Mouse (Mus musculus) right cerebral cortex, postnatal 4 days (tissue): Measurements from ENCODE around the gene Tifab.

Experiments used
- DNase-seq: peaks from one replicate; pipeline ENCODE4 v3.0.0-alpha.2; 2022

Gene Tifab

DNA sequence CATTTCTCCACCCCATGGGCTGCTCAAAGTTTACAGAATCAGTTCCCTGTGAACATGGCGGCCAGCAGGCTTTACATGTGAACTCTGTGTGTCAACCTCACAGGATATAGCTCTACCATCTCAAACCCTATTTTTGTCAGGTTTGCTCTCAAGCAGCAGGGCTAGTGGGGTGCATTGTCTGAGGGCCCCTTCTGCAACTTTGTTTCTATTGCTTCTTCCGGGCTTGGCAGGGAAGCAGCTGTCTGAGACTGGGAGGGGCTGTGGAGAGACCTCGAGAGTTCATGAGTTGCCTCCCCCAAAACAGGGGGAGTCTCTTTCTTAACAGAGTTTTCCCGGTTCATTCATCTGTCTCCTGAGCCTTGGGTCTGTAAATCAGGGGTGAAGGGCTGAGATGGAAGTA, 2.8 kb downstream of the Tifab start:
- DNase-seq, result no peak

DNA sequence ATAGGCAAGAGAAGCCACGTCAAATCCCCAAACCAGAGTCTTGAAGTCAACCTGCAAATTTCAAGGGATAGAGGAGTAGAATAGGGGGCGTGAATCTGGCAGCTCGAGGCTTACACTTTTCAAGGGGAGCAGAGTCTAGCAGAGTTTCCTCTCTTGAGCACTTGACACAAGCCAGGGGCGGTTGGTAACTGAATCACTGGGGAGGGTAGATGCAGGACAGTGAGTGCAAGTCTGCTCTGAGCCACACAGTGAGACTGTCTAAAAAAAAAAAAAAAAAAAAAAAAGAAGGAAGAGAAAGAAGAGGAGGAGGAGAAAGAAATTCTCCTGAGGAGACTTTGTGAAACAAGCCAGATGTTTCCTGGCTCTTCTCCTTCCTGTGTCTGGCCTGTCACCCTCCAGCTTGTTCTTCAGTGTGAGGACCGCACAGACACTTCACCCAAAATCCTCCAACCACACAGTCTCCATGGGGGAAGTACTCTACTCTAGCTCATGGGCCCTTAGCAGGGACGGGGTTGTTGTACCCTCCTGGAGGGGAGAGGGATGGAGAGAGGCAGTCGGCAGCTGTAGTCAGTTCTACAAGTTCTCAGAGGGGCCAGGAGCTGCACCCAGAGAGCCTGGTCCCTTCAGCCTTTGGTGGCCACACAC, 5.7 kb downstream of the Tifab start:
- no peak for DNase-seq

DNA sequence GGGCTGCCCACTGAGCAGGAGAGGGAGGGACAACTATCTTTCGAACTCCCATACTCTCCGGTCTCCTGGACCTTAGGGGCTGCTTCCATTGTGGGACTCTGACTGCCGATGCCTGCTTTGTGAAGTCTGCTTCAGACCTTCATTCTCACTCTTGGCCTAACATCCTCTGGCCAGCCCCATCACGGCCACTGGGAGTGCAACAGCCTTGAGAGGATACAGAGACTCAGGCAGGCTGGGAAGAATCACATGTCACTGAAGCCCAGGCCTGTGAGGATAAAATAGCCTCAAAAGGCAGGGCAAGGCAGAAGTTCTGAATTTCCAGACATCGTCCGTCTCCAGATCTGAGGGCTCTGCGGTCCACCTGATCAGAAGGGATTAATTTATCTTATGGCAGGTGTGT, 6.6 kb downstream of the Tifab start:
- no peak for DNase-seq

DNA sequence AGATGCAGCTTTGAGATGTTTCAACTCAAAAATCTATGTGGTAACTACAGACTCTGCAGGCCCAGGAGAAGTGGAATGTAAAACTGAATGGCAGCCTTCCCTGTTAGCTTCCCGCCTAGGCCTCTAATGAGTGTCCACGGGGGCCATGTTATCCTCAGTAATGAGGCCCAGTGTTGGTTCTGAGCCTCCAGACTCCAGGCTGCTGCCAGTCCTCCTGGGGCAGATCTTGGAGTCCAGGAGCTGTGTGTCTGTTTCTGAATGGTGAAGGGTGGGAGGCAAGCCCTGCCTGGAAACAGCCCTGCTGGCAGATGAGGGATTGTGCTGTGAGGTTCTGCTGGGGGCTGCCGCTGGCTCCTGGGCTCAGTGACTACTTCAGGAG, 10.3 kb downstream of the Tifab start:
- DNase-seq, result no peak

DNA sequence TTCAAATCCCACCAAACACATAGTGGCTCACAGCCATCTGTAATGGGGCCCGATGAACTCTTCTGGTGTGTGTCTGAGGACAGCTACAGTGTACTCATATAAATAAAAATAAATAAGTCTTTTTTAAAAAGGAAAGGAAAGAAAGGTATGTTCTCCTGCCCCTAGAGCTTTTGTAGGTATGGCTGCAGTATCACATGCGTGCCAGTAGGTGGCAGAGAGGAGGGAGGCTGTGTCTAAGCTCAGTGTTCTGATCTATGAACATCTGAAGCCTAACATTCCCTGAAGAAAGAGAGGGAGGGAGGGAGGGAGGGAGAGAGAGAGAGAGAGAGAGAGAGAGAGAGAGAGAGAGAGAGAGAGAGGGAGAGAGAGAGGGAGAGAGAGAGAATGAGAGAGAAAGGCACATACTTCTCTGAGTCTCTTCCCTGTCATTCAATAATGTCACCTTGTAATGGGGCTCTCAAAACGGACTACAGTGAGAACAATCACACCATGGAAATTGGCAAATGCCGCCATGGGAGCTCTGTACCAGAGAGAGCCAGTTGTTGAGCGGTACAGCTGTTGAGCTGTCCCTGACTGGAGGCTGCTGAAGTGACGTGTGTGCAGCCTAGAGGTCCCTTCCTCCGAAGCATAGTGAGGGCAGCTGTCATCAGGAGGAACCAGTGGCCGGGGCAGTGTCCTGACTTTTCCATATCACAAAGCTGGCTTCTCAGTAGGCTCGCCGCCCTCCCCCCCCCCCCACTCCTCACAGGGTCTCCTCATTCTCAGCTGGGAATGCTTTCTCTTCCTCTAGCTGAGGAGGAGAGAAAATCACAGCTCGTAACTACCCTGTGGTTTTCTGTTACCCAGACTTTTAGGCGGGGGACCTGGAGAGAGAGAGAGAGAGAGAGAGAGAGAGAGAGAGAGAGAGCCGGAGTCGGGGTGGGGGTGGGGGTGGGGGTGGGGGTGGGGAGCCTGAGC, 11.0 kb downstream of the Tifab start:
- no peak for DNase-seq

DNA sequence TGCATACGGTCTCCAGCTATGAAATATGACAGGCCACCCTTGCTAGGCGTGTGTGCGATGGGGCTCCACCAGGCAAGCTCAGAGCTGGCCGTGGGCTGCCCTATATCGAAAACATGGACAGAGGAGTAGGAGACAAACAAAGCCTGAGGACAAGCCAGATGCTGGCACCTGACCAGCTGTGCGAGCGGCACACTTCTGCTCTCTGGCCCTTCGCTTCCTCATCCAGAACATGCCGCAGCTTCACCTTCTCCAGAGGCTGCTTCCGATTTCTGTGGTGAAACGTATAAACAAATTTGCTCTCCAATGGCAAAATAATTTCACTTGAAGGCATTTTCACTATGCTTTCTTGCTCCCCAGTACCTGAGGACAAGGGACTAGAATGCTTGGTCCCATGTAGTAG, 13.1 kb downstream of the Tifab start:
- no peak for DNase-seq

DNA sequence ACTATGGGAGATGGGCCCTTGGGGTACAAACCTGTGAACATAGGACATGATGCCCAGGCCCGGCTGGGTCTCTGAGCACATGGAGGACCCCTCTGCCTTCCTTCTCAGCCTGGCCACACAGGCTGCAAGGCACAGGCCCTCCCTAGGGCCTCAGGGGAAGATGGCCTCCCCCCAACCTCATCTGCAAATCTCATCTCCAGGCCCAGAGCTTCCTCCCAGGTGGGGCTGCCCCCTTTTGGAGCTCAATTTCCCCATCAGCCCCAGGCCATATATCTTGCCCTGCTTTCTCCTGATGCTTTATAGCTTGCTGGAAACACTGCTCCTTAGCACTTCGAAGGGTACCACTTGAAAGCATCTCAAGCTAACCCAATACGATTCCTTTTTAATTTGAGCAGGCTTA, 14.3 kb downstream of the Tifab start:
- no peak for DNase-seq

DNA sequence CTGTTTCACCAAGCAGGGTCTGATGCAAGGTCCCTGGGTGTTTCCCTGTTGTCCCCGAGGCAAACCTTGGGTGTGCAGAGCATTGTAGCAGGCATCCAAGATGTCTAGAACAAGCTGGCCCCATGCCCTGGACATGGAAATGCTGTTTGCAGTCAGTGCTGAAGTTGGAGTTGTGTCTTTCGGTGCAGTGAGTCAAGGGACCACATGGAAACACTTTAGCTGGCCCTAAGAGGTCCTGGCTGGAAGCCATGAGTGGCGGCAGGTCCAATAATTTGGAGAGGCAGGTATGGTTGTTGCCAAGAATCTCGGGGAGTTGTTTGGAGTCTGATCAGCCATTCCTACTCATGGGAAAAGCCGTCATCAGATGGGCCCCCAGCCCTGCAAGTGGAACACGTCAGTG, 14.9 kb downstream of the Tifab start:
- DNase-seq, result peak; percentile 12

DNA sequence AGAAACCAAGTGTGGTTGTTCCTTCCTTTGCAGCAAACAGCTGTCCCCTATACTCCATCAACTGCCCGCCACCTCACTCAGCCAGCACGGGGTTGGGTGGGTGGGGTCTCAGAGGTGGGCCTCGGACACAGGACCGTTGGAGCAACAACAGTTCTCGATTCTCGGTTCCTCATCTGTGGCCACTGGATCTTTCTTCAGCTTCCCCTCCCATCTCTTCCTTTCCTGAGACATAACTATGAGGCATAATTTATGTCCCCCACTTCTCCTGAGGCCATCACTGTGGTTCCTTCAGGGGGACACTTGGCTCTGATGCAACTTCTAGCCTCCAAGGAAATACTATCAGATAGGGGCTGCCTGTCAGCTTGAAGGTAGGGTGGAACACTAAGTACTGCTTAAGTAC, 15.8 kb downstream of the Tifab start:
- no peak for DNase-seq

DNA sequence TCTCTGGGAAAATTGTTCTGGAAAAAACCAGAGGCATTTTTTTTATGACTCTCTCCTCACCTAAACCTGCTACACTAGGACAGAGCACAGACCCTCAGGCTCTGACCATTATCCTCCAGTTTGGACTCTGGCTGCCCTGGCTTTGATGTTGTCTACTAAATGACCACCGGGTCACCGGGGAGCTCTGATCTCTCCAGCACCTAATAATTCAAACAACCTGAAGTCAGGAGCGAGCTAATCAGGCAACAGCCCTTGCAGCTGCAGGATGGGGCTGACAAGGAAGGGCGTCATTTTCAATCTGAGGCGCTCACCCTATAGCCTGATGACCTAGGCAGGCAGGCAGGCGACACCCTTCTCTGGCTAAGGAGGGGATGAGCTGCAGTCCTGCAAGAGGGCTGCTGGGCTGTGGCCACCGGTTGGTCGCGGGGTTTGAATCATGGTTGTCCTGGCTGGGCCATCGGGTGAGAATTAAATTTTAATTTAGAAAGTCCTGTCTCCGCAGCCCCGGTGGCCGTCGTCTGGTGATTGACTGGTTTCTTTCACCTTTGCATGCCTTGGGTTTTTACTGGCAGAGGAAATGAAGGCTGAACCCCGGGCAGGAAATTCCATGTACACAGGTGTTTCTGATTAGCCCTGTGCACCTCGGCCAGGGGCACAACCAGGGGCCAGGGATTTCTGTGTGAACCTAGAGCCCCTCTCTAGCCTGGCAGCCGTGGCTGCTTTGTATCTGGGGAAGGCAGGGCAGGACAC, 18.9 kb downstream of the Tifab start:
- no peak for DNase-seq

DNA sequence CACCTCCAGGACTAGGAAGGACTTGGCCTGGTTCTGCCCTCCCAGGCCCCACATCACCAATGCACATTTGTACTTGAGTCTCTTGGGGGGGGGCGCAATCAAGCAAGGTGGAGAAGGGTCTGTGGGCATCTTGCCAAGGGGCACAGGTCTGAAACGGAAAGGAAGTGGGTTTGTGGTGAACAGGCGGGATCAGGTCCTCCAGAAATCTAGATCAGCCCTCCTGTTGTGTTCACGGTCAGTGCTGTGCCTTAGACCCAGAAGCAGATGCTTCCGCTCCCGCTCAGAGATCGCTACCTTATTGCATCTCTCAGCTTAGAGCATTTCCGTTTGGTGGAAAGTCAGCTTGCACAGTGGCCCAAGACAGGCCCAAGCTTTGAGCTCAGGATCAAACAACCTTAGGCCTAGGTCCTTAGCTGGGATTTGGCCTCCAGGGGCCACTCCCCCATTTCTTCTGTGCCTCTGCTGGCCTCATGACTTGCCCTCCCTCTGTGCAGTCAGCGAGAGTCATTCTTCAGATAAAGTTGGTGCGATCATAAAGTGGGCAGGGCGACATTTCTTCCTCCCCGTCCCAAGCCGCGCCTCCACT, 19.6 kb downstream of the Tifab start:
- DNase-seq, result no peak

DNA sequence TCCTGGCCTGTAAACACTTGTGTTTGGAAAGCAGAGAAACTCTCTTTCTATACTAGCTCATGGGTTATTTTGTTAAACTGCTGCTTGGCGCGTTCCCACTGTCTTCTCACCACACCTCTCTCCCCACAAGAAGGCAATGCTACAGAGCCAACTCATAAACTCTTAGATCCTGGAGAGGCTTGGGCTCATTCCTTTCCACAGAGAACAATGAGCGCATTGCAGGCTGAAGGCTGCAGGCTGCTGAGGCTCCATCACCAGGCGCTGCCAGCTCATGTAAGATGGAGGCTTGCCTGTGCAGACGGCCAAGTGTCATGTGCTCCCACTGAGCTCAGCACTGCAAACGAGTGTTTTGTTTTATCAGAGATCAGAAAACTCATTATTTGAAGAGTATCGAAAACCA, 23.0 kb downstream of the Tifab start:
- DNase-seq, result no peak

DNA sequence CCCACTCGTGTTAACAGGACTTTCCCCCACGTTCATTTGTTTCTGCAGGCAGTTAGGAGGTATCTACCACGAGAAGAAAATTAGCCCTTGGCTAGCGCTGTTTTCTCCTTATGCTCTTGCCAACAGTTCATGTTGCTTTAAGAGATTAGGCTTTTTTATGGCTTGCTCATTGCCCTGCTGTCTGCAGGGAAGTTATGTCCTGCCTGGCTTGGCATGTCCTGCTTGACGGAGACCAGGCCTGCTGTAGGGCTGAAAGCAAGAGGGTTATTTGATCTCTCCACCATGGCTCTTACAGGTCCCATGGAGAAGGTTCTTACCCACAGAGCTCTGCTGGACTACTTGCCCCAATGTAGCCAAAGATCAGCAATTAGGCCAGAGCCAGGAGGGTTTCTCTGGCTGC, 23.6 kb downstream of the Tifab start:
- no peak for DNase-seq

DNA sequence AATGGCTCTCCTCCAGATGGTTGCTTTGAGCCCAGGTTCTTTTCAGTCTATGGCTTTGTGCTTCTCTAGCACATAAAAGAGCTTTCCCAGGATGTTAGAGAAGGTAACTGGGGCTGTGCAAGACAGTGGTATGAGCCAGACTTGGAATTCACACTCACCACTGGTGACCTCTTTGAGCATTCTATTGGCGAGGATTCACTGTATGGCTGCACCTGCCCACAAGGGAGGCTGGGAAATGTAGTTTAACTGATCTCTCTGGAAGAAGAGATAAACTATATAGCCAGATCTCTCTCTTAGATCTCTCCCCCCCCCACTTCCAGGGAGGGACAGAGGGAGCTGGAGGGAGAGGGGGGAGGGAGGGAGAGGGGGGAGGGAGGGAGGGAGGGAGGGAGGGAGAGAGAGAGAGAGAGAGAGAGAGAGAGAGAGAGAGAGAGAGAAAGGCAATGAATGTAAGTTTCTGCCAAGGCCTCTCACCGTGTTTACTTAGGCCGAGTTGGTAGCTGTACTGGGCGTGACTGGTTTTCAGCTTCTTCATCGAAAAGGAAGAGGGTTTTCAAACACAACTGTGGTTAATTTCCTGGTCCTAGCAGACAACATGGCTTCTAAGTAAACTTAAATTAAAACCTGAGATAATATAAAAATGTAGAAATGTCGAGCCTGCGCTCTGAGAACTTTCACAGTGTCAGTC, 25.8 kb downstream of the Tifab start:
- DNase-seq, result no peak

DNA sequence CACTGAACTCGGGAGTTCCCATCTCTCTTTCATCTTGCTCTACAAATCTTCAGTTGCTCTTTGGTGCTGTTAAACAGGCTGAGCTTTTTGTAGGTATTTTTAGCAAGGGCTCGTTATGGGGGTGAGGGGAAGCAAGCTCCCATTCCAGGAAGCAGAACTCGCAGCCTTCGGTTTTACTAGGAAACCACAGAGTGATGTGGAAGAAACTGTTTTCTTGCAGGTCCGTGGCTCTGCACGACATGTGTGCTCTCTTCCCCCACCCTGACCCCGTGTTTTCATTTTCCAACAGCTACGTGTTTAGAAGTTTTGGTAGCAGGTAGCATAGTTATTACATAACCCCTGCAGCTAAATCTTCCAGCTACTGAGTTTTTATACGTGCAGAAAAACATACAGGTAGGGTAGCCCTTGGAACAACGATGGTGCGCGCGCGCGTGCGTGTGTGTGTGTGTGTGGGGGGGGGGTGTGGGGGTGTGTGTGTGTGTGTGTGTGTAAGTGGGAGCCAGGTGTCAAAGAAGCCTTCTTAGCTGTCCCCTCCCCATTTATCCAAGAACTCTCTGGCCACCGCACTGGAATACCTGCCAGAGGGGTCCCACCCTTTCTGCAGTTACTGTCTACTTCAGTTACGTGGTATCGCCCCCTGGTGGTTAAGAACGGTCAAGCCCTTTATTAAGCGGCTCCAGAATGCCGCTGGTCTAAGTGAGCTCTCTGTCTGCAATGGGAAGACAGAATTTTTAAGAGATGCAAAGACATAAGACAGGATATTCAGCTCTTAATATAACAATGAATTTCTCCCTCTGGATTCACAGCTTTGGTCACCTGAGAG, 27.1 kb downstream of the Tifab start:
- peak; percentile 68 for DNase-seq

DNA sequence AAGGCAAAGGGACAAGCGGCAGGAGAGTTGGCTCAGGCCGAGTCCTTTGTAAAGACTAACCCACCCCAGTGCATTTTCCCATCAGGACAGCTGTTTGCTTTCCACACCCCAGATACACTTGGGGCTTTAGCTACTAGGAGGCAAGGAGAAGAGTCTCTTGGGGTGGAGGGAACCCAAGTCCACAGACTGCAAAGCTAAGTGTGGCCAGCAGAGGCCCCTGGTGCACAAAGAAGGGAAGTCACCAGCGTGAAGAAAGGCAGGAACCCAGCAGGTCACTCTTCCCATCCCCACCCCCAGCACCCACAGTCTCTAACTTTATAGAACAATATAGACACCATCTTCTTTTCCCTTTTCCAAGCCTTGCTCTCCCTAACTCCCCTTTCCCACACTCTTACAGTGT, 33.2 kb downstream of the Tifab start:
- DNase-seq, result no peak

DNA sequence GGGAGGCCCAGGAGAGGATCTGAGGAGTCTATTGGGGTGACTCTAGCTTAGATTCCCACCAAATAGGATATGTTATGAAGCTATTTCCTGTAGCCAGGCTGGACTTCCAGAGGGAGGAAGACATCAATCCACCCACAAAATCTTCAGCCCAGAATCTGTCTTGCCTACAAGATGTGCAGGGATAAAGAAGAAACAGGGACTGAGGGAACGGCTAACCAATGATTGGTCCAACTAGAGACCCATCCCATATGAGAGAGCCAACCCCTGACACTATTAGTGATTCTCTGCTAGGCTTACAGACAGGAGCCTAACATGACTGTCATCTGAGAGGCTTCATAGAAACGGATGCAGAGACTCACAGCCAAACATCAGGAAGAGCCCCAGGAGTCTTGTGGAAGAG, 34.7 kb downstream of the Tifab start:
- DNase-seq, result no peak

DNA sequence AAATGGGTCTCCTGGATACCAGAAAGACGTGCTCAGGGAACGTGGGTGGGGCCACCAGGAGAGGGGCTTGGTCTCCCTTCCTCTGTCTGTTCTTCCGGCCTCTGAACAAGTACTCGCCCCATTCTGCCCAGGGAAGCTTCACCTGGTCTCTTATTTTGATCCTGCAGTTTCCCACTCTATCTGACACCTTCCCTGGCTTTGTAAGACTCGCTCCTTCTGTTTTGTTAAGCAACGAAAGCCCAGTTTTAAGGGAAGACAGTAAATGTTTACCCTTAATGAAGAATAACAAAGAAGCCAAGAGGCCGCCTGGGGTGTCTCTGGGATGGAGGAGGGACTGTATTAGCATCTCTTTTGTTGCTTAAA, 35.6 kb downstream of the Tifab start:
- no peak for DNase-seq

DNA sequence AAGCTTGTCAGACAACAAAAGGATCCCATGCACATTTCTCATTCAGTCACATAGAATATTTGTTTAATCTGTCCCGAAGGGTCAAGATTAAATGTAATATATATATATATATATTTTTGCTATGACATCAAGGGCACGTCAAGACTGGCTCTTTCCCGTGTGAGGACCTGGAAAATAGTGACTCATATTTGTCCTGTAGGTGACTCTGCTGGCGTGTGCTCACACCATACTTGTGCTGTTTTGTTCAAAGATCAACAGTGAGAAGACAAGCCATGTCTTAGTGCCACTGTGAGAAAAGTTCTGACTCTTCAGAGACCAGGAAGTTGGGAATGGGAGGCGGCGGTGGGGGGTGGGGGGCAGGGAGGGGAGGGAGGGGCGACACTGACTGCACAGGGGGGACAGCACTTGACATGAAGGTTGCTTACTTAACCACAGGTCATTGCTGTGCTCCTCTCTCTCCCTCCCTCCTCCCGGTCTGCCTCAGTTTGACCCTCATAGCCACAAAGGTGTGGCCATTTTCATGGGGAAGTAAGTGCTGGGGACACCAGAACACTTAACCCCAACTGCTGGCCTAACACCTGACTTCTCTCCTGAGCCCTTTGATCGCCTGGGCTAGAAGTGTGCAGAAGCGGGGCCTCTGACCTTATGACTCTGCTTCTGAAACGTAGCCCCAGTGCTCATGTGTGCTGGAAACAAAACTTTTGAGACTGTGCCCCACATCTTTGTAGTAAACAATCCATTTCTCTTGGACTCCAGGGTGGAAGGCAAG, 36.1 kb downstream of the Tifab start:
- no peak for DNase-seq

DNA sequence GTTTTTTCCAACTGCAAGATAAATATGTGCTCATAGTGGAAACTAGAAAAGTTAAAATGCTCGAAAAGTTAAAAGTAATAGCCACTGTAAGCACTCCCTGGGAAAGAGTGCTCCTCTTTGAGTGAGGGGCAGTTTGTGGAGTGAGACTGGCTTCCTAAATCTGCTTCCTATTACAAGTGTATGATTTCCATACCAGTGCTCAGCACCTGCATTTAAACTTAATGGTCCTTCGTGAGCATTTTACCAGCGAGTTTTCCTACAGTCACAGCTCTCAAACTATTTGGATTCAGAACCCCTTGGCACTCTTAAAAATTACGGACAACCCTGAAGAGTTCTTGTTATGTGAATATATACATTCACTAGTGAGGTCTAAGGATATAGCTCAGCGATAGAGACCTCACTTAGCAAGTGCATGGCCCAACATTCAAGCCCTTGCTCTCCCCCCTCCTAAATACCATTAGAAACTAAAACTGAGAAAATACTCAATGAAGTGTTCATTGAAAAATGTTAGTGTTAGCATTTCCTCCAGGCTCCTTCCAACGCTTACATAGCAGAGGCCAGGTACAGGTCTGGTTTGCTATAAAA, 39.4 kb downstream of the Tifab start:
- no peak for DNase-seq

DNA sequence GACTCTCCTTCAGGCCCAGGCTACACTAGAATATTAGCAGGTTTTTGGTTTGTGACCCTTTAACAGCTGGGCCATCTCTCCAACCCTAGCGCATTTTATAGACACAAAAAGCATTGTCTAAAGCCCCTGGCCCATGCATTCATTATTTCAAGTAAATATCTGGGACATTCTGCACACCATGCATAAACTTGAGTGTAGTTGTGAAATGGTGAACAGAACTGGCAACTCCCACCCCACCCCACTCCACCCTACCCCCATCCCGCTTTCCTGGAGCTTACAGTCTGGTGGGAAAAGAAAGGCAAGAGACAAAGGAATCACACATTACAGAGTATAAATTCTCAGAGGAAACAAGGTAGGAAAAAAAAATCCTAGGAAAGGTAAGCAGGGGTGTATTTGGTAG, 42.5 kb downstream of the Tifab start, which contains the start of gene H2afy:
Gene H2afy (minus strand): TSS at position 162 of the 400 bp plus-strand sequence.
- DNase-seq, result no peak
